Mouse (Mus musculus) G1E-ER4 (cell line): Measurements from ENCODE around the gene Tle2. TPM values are rescaled to one million over a fixed set of nuclear protein-coding genes. Genes with fewer than 3 reads are reported as not detected.

Experiments used
- GATA1 ChIP-seq: IDR thresholded peaks from one replicate; pipeline ENCODE4 v1.8.0; 2012; ENCODE audit warnings: low read length, inconsistent platforms
- polyA plus RNA-seq: library from polyadenylated mRNA; stranded (reverse); fragments of >175 nt; gene quantifications from 2 replicates; pipeline ENCODE4 v1.2.3, GENCODE M21; 2012

The Tle2 gene
- polyA plus RNA-seq, 1 experiment: 3.0 TPM

DNA sequence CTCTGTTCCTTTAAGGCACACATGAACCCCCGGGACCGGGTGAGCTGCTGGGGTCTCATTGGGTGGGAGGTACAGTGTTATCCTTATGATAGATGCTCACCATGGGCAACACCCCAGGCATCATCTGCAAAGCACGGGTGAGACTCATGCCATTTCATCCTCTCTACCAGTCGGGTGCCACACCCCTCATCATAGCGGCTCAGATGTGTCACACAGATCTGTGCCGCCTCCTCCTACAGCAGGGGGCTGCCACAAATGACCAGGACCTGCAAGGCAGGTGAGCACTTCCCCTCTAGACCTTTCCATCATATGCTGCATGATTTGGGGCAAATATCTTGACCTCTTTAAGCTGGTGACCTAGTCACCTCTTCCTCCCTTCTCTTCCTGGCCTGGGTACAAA is 63.7 kb downstream of the Tle2 start:
- TF ChIP-seq GATA1: no peak

Other genes starting within 250 kb of the Tle2 start
- gene Tbxa2r, start 245.8 kb upstream of the Tle2 start, polyA plus RNA-seq: not detected in 2 replicates
- gene Gipc3, start 231.3 kb upstream of the Tle2 start, polyA plus RNA-seq: not detected in 2 replicates
- 186 and 236 TPM in 2 replicates for gene Hmg20b, start 224.1 kb upstream of the Tle2 start, polyA plus RNA-seq
- 38.2 and 39.2 TPM in 2 replicates for gene Mfsd12, start 217.1 kb upstream of the Tle2 start, polyA plus RNA-seq
- gene 4930404N11Rik, start 208.7 kb upstream of the Tle2 start, polyA plus RNA-seq: 0.40 and 0.50 TPM in 2 replicates
- gene Fzr1, start 196.0 kb upstream of the Tle2 start, polyA plus RNA-seq: 99.0 and 111 TPM in 2 replicates
- 216 and 292 TPM in 2 replicates for gene Dohh, start 190.1 kb upstream of the Tle2 start, polyA plus RNA-seq
- gene Gm48551, start 190.1 kb upstream of the Tle2 start, polyA plus RNA-seq: 0.22 and 0.38 TPM in 2 replicates
- gene Gm48552, start 185.6 kb upstream of the Tle2 start, polyA plus RNA-seq: 7.0 and 10.7 TPM in 2 replicates
- gene Smim24, start 181.5 kb upstream of the Tle2 start, polyA plus RNA-seq: 0.68 and 0.69 TPM in 2 replicates
- gene Nfic, start 118.9 kb upstream of the Tle2 start, polyA plus RNA-seq: 29.3 and 37.9 TPM in 2 replicates
- gene Celf5, start 91.9 kb upstream of the Tle2 start, polyA plus RNA-seq: 0.05 and 0.08 TPM in 2 replicates
- 258 and 349 TPM in 2 replicates for gene Ncln, start 78.2 kb upstream of the Tle2 start, polyA plus RNA-seq
- 4.1 and 6.8 TPM in 2 replicates for gene S1pr4, start 74.4 kb upstream of the Tle2 start, polyA plus RNA-seq
- 38.8 and 47.3 TPM in 2 replicates for gene Gna15, start 50.3 kb upstream of the Tle2 start, polyA plus RNA-seq
- gene Gna11, start 29.4 kb upstream of the Tle2 start, polyA plus RNA-seq: 15.0 and 16.3 TPM in 2 replicates
- 1,803 and 2,150 TPM in 2 replicates for gene Aes, start 15.1 kb upstream of the Tle2 start, polyA plus RNA-seq
- 9.2 and 15.1 TPM in 2 replicates for gene Tle6, start 26.5 kb downstream of the Tle2 start, polyA plus RNA-seq
- 0.16 and 0.22 TPM in 2 replicates for gene BC025920, start 31.7 kb downstream of the Tle2 start, polyA plus RNA-seq
- gene Sirt6, start 53.2 kb downstream of the Tle2 start, polyA plus RNA-seq: 100 and 118 TPM in 2 replicates
- gene Ankrd24, start 54.0 kb downstream of the Tle2 start, polyA plus RNA-seq: 7.1 and 8.6 TPM in 2 replicates
- gene Gm10778, start 74.5 kb downstream of the Tle2 start, polyA plus RNA-seq: 0.18 and 0.19 TPM in 2 replicates
- gene Zfp433, start 130.3 kb downstream of the Tle2 start, polyA plus RNA-seq: 0.28 and 0.37 TPM in 2 replicates
- not detected in 2 replicates for gene Gm3055, start 196.6 kb downstream of the Tle2 start, polyA plus RNA-seq
- gene Gm4767, start 237.6 kb downstream of the Tle2 start, polyA plus RNA-seq: not detected in 2 replicates